Mouse (Mus musculus) limb, embryonic 12.5 days (tissue): ENCODE data around the gene N4bp2. TPM values are rescaled to one million over a fixed set of nuclear protein-coding genes. Genes with fewer than 3 reads are reported as not detected.
"Not testable (repeated sequence)": the region's sequence is repeated elsewhere in the genome, so short reads cannot be mapped to it uniquely, and the experiment has no call there.

Source experiments
- ATAC-seq: fragments of 200-750 bp; cut with Nextera tagmentation; 2 replicates; pipeline ENCODE4 v1.8.0; 2017; ENCODE audit warnings: low read depth, moderate TSS enrichment; ENCODE audit not compliant: insufficient number of reproducible peaks, insufficient read depth, low FRiP score, low TSS enrichment
- H3K27ac ChIP-seq: fragments of 300-500 bp; sonication (generic); 2 replicates; pipeline ENCODE4 v1.5.1; 2016; ENCODE audit warnings: mild to moderate bottlenecking, moderate library complexity
- H3K27me3 ChIP-seq: fragments of 300-500 bp; sonication (generic); 2 replicates; pipeline ENCODE4 v1.6.1; 2016; ENCODE audit warnings: mild to moderate bottlenecking, moderate library complexity
- H3K36me3 ChIP-seq: fragments of 300-500 bp; sonication (generic); 2 replicates; pipeline ENCODE4 v1.6.1; 2016; ENCODE audit warnings: mild to moderate bottlenecking, moderate library complexity
- H3K4me1 ChIP-seq: fragments of 300-500 bp; sonication (generic); replicated peaks from 2 replicates; pipeline ENCODE4 v1.6.1; 2016
- H3K4me2 ChIP-seq: fragments of 300-500 bp; sonication (generic); 2 replicates; pipeline ENCODE4 v1.6.1; 2016; ENCODE audit warnings: mild to moderate bottlenecking, moderate library complexity
- H3K4me3 ChIP-seq: fragments of 300-500 bp; sonication (generic); replicated peaks from 2 replicates; pipeline ENCODE4 v1.5.1; 2016; ENCODE audit warnings: mild to moderate bottlenecking
- H3K9ac ChIP-seq: fragments of 300-500 bp; sonication (generic); replicated peaks from 2 replicates; pipeline ENCODE4 v1.6.1; 2016; ENCODE audit warnings: mild to moderate bottlenecking, moderate library complexity
- H3K9me3 ChIP-seq: fragments of 300-500 bp; sonication (generic); 2 replicates; pipeline ENCODE4 v1.6.1; 2016; ENCODE audit warnings: mild to moderate bottlenecking, moderate library complexity
- WGBS: fragments of 180-500 bp; shearing (Covaris S2); methylation state at CpG from one replicate; pipeline ENCODE4 v1.1.7; 2016; 5-methylcytosine and 5-hydroxymethylcytosine counted together
- polyA plus RNA-seq: library from polyadenylated mRNA; unstranded; fragments of >200 nt; fragmentation: Nextera tagmentation; extraction: Ambion mirVana; gene quantifications from 2 replicates; pipeline ENCODE4 v1.2.1, GENCODE M21; 2016

The N4bp2 gene
- 45.5 and 46.1 TPM in 2 replicates for polyA plus RNA-seq

GRCm38 (mm10) chr5:65763088-65763915 lies at the start of gene N4bp2:
N4bp2 (plus strand) TSS chr5:65763521.
- Histone ChIP-seq H3K4me2 (peak within 1 kb of the TSS; percentile 76), H3K27ac (peak within 1 kb of the TSS; percentile 100), H3K36me3 (peaks cover 10% of the 10 kb centered on the region; the same call in 1 of the 2 replicates), H3K9me3 (no peaks in the 10 kb centered on the region), H3K4me1 (peaks cover 7% of the 10 kb centered on the region), H3K4me3 (peak within 1 kb of the TSS; percentile 86), H3K27me3 (no peaks in the 10 kb centered on the region), H3K9ac (peak within 1 kb of the TSS; percentile 99)
- under 1% methylated on average over 67 of the region's 80 CpGs for WGBS
- peak; percentile 22 for ATAC-seq

GRCm38 (mm10) chr5:65715084-65715483 lies 48.2 kb upstream of the N4bp2 start:
- no peak overlapping the region for H3K4me3 ChIP-seq
- H3K4me1 ChIP-seq: no peaks in the 10 kb centered on the region
- H3K36me3 ChIP-seq: no peaks in the 10 kb centered on the region
- no peak overlapping the region for H3K27ac ChIP-seq
- H3K4me2 ChIP-seq: no peak overlapping the region
- H3K9ac ChIP-seq: no peak overlapping the region
- no peaks in the 10 kb centered on the region for H3K27me3 ChIP-seq
- no peak for ATAC-seq
- H3K9me3 ChIP-seq: no peaks in the 10 kb centered on the region
- 87% methylated on average over 6 of the region's 6 CpGs for WGBS

- no peak overlapping the region for H3K27ac ChIP-seq
- no peak for ATAC-seq
- WGBS: 88% methylated on average over 18 of the region's 18 CpGs
- no peak overlapping the region for H3K4me2 ChIP-seq
- no peaks in the 10 kb centered on the region for H3K4me1 ChIP-seq
- no peak overlapping the region for H3K9ac ChIP-seq
- no peaks in the 10 kb centered on the region for H3K9me3 ChIP-seq
- H3K4me3 ChIP-seq: no peak overlapping the region
- H3K27me3 ChIP-seq: no peaks in the 10 kb centered on the region
- H3K36me3 ChIP-seq: no peaks in the 10 kb centered on the region
Observed at GRCm38 (mm10) chr5:65717063-65717902, 46.0 kb upstream of the N4bp2 start.

GRCm38 (mm10) chr5:65717903-65718211 lies 45.5 kb upstream of the N4bp2 start:
- H3K36me3 ChIP-seq, ATAC-seq: not testable (repeated sequence)

GRCm38 (mm10) chr5:65718368-65718767 lies 45.0 kb upstream of the N4bp2 start:
- H3K36me3 ChIP-seq: no peaks in the 10 kb centered on the region
- H3K27ac ChIP-seq: no peak overlapping the region
- WGBS: 42% methylated on average over 3 of the region's 3 CpGs

More at GRCm38 (mm10) chr5:65717903-65718211, 45.5 kb upstream of the N4bp2 start:
- not testable (repeated sequence) for H3K27ac ChIP-seq, H3K27me3 ChIP-seq, H3K4me3 ChIP-seq, H3K4me2 ChIP-seq, H3K9me3 ChIP-seq, H3K4me1 ChIP-seq, H3K9ac ChIP-seq
- 94% methylated on average over 8 of the region's 8 CpGs for WGBS

GRCm38 (mm10) chr5:65724311-65725054 lies 38.8 kb upstream of the N4bp2 start:
- Histone ChIP-seq H3K4me3 (peak overlapping the region; percentile 42), H3K4me2 (peak overlapping the region; percentile 60), H3K9me3 (no peaks in the 10 kb centered on the region), H3K27me3 (no peaks in the 10 kb centered on the region), H3K9ac (peak overlapping the region; percentile 46), H3K36me3 (no peaks in the 10 kb centered on the region), H3K27ac (peak overlapping the region; percentile 90), H3K4me1 (peaks cover 5% of the 10 kb centered on the region; the same call in 1 of the 2 replicates)
- WGBS: 2% methylated on average over 23 of the region's 23 CpGs
- peak; percentile 87 for ATAC-seq

More at GRCm38 (mm10) chr5:65718368-65718767, 45.0 kb upstream of the N4bp2 start:
- Histone ChIP-seq H3K4me2 (no peak overlapping the region), H3K9ac (no peak overlapping the region), H3K4me3 (no peak overlapping the region), H3K27me3 (no peaks in the 10 kb centered on the region), H3K4me1 (no peaks in the 10 kb centered on the region), H3K9me3 (no peaks in the 10 kb centered on the region)
- no peak for ATAC-seq

GRCm38 (mm10) chr5:65731173-65732007 lies 31.9 kb upstream of the N4bp2 start:
- Histone ChIP-seq H3K4me1 (no peaks in the 10 kb centered on the region), H3K36me3 (no peaks in the 10 kb centered on the region), H3K9me3 (0 out of 2 replicates have a peak, but pooled peaks cover 5% of the 10 kb centered on the region), H3K27ac (no peak overlapping the region), H3K9ac (no peak overlapping the region), H3K27me3 (no peaks in the 10 kb centered on the region), H3K4me3 (no peak overlapping the region), H3K4me2 (no peak overlapping the region)
- ATAC-seq: no peak
- 69% methylated on average over 9 of the region's 9 CpGs for whole genome bisulfite sequencing

GRCm38 (mm10) chr5:65735601-65736000 lies 27.7 kb upstream of the N4bp2 start:
- Histone ChIP-seq H3K27me3 (no peaks in the 10 kb centered on the region), H3K9me3 (0 out of 2 replicates have a peak, but pooled peaks cover 5% of the 10 kb centered on the region), H3K27ac (no peak overlapping the region), H3K9ac (no peak overlapping the region), H3K4me2 (no peak overlapping the region), H3K4me3 (no peak overlapping the region), H3K4me1 (no peaks in the 10 kb centered on the region), H3K36me3 (no peaks in the 10 kb centered on the region)
- ATAC-seq: no peak
- WGBS: 83% methylated on average over 2 of the region's 2 CpGs

GRCm38 (mm10) chr5:65739366-65739765 lies 24.0 kb upstream of the N4bp2 start:
- WGBS: 94% methylated on average over 3 of the region's 3 CpGs
- no peak overlapping the region for H3K27ac ChIP-seq
- no peaks in the 10 kb centered on the region for H3K4me1 ChIP-seq
- no peak overlapping the region for H3K4me3 ChIP-seq
- H3K4me2 ChIP-seq: no peak overlapping the region
- H3K9me3 ChIP-seq: 0 out of 2 replicates have a peak, but pooled peaks cover 5% of the 10 kb centered on the region
- H3K27me3 ChIP-seq: no peaks in the 10 kb centered on the region
- no peak for ATAC-seq
- no peak overlapping the region for H3K9ac ChIP-seq
- no peaks in the 10 kb centered on the region for H3K36me3 ChIP-seq

GRCm38 (mm10) chr5:65746908-65747307 lies 16.4 kb upstream of the N4bp2 start:
- Histone ChIP-seq H3K27ac (no peak overlapping the region), H3K4me3 (no peak overlapping the region), H3K4me2 (no peak overlapping the region), H3K27me3 (no peaks in the 10 kb centered on the region), H3K4me1 (no peaks in the 10 kb centered on the region; the same call in 1 of the 2 replicates), H3K9me3 (no peaks in the 10 kb centered on the region), H3K36me3 (no peaks in the 10 kb centered on the region), H3K9ac (no peak overlapping the region)
- 50% methylated on average over 5 of the region's 5 CpGs for WGBS
- no peak for ATAC-seq
